Mouse (Mus musculus) limb, embryonic 14.5 days (tissue): Measurements from ENCODE around the gene Cyp11a1. TPM values are rescaled to one million over a fixed set of nuclear protein-coding genes. Genes with fewer than 3 reads are reported as not detected.

Source experiments
- ATAC-seq: fragments of 200-750 bp; cut with Nextera tagmentation; 2 replicates; pipeline ENCODE4 v1.8.0; 2017; ENCODE audit warnings: low read depth, moderate number of reproducible peaks, moderate TSS enrichment; ENCODE audit not compliant: low FRiP score
- DNase-seq: peaks from one replicate; pipeline ENCODE4 v3.0.0-alpha.2; 2015; ENCODE audit warnings: low spot score
- H3K27ac ChIP-seq: fragments of 300-500 bp; sonication (generic); replicated peaks from 2 replicates; pipeline ENCODE4 v1.5.1; 2014; ENCODE audit warnings: low read depth, mild to moderate bottlenecking, low read length, moderate library complexity, mixed read lengths
- H3K27me3 ChIP-seq: fragments of 300-500 bp; sonication (generic); 2 replicates; pipeline ENCODE4 v1.6.1; 2014; ENCODE audit warnings: low read length, mixed read lengths; ENCODE audit not compliant: control insufficient read depth, insufficient read depth
- H3K36me3 ChIP-seq: fragments of 300-500 bp; sonication (generic); 2 replicates; pipeline ENCODE4 v1.6.1; 2014; ENCODE audit warnings: mild to moderate bottlenecking, low read length, moderate library complexity, mixed read lengths; ENCODE audit not compliant: control insufficient read depth, insufficient read depth
- H3K4me1 ChIP-seq: fragments of 300-500 bp; sonication (generic); 2 replicates; pipeline ENCODE4 v1.6.1; 2014; ENCODE audit warnings: antibody characterized with exemption, low read length, mixed read lengths; ENCODE audit not compliant: control insufficient read depth, insufficient read depth
- H3K4me2 ChIP-seq: fragments of 300-500 bp; sonication (generic); replicated peaks from 2 replicates; pipeline ENCODE4 v1.6.1; 2014; ENCODE audit warnings: low read depth, mild to moderate bottlenecking, low read length, moderate library complexity; ENCODE audit not compliant: severe bottlenecking
- H3K4me3 ChIP-seq: fragments of 300-500 bp; sonication (generic); replicated peaks from 2 replicates; pipeline ENCODE4 v1.5.1; 2014; ENCODE audit warnings: low read length
- H3K9ac ChIP-seq: fragments of 300-500 bp; sonication (generic); 2 replicates; pipeline ENCODE4 v1.6.1; 2014; ENCODE audit warnings: mild to moderate bottlenecking, low read depth, low read length, moderate library complexity; ENCODE audit not compliant: severe bottlenecking
- H3K9me3 ChIP-seq: fragments of 300-500 bp; sonication (generic); 2 replicates; pipeline ENCODE4 v1.6.1; 2016; ENCODE audit warnings: low read length; ENCODE audit not compliant: control insufficient read depth
- POLR2A ChIP-seq: fragments of 200-500 bp; IDR thresholded peaks from 2 replicates; pipeline ENCODE4 v1.8.0; 2012; ENCODE audit warnings: inconsistent platforms, mild to moderate bottlenecking, moderate library complexity, borderline replicate concordance; ENCODE audit not compliant: insufficient read depth, insufficient read length; ENCODE audit errors: extremely low read depth
- WGBS: fragments of 180-500 bp; shearing (Covaris S2); extraction: QIAGEN DNeasy Blood & Tissue Kit; methylation state at CpG from one replicate; pipeline ENCODE4 v1.1.7; 2014; 5-methylcytosine and 5-hydroxymethylcytosine counted together
- polyA plus RNA-seq, 2 experiments: library from polyadenylated mRNA; depleted of rRNA in 1 of 2; stranded (reverse) in 1 of 2; unstranded in 1 of 2; fragments of >200 nt; fragmentation: Nextera tagmentation in 1 of 2; extraction: Ambion mirVana in 1 of 2; gene quantifications; 2 replicates each; pipeline versions ENCODE4 v1.2.1 to v1.2.3; 2012 to 2014

Cyp11a1 gene
- polyA plus RNA-seq (2012; rRNA removed), result 3.3 and 3.5 TPM in 2 replicates
- polyA plus RNA-seq (2014; fragmentation: Nextera tagmentation; extraction: Ambion mirVana), result 4.5 and 5.7 TPM in 2 replicates

GRCm38 (mm10) chr9:58005753-58006461, at the start of gene Cyp11a1:
Gene Cyp11a1 (plus strand): TSS chr9:58006411.
- WGBS, result 77% methylated on average over 16 of the region's 16 CpGs

GRCm38 (mm10) chr9:57956838-57957236, 49.4 kb upstream of the Cyp11a1 start:
- H3K36me3 ChIP-seq, result no peaks in the 10 kb centered on the region
- no peaks in the 10 kb centered on the region for H3K4me1 ChIP-seq
- no peak for ATAC-seq
- H3K9ac ChIP-seq, result no peak overlapping the region
- WGBS, result 84% methylated on average over 5 of the region's 5 CpGs
- no peak overlapping the region for H3K4me2 ChIP-seq
- no peaks in the 10 kb centered on the region for H3K27me3 ChIP-seq
- H3K27ac ChIP-seq, result no peak overlapping the region
- H3K4me3 ChIP-seq, result no peak overlapping the region
- no peak for TF ChIP-seq POLR2A
- no peaks in the 10 kb centered on the region for H3K9me3 ChIP-seq
- DNase-seq, result no peak

More at GRCm38 (mm10) chr9:58005753-58006461, at the start of gene Cyp11a1:
- no peak for TF ChIP-seq POLR2A
- no peak within 1 kb of the TSS for H3K9ac ChIP-seq
- no peak within 1 kb of the TSS for H3K4me2 ChIP-seq
- no peak for DNase-seq
- no peaks in the 10 kb centered on the region for H3K9me3 ChIP-seq
- no peak within 1 kb of the TSS for H3K27ac ChIP-seq
- no peak for ATAC-seq
- peaks cover 4% of the 10 kb centered on the region; the same call in 1 of the 2 replicates for H3K4me1 ChIP-seq
- no peak within 1 kb of the TSS for H3K4me3 ChIP-seq
- no peaks in the 10 kb centered on the region for H3K36me3 ChIP-seq
- H3K27me3 ChIP-seq, result no peaks in the 10 kb centered on the region

- no peak for DNase-seq
- WGBS, result 88% methylated on average over 1 of the region's 1 CpGs
- Histone ChIP-seq H3K9me3 (no peaks in the 10 kb centered on the region), H3K4me1 (no peaks in the 10 kb centered on the region), H3K27me3 (no peaks in the 10 kb centered on the region), H3K4me3 (no peak overlapping the region), H3K9ac (no peak overlapping the region), H3K27ac (no peak overlapping the region), H3K36me3 (no peaks in the 10 kb centered on the region), H3K4me2 (no peak overlapping the region)
- TF ChIP-seq POLR2A, result no peak
- no peak for ATAC-seq
Measured at GRCm38 (mm10) chr9:57958615-57959014, 47.6 kb upstream of the Cyp11a1 start.

GRCm38 (mm10) chr9:57959399-57959798, 46.8 kb upstream of the Cyp11a1 start:
- no peak for ATAC-seq
- WGBS, result 54% methylated on average over 10 of the region's 10 CpGs

GRCm38 (mm10) chr9:57959886-57960866, 46.0 kb upstream of the Cyp11a1 start:
- no peak for DNase-seq
- no peak overlapping the region for H3K4me2 ChIP-seq
- no peaks in the 10 kb centered on the region for H3K36me3 ChIP-seq
- H3K4me3 ChIP-seq, result no peak overlapping the region
- no peaks in the 10 kb centered on the region for H3K9me3 ChIP-seq
- no peak overlapping the region for H3K9ac ChIP-seq
- 0 out of 2 replicates have a peak, but pooled peaks cover 3% of the 10 kb centered on the region for H3K4me1 ChIP-seq
- 77% methylated on average over 17 of the region's 17 CpGs for WGBS
- TF ChIP-seq POLR2A, result no peak
- no peak overlapping the region for H3K27ac ChIP-seq
- H3K27me3 ChIP-seq, result no peaks in the 10 kb centered on the region
- ATAC-seq, result no peak

More at GRCm38 (mm10) chr9:57959399-57959798, 46.8 kb upstream of the Cyp11a1 start:
- TF ChIP-seq POLR2A, result no peak
- H3K27me3 ChIP-seq, result no peaks in the 10 kb centered on the region
- DNase-seq, result no peak
- no peak overlapping the region for H3K4me3 ChIP-seq
- H3K4me1 ChIP-seq, result no peaks in the 10 kb centered on the region
- H3K36me3 ChIP-seq, result no peaks in the 10 kb centered on the region
- no peak overlapping the region for H3K27ac ChIP-seq
- no peaks in the 10 kb centered on the region for H3K9me3 ChIP-seq
- no peak overlapping the region for H3K9ac ChIP-seq
- H3K4me2 ChIP-seq, result no peak overlapping the region
